Mouse (Mus musculus): ENCODE results near the gene Sirt2. TPM values are rescaled to one million over a fixed set of nuclear protein-coding genes. Genes with fewer than 3 reads are reported as not detected.

Gene Sirt2
- total and polyA plus RNA-seq, 3 experiments, result 35.7 to 72.4 TPM; not detected in 1

GRCm38 (mm10) chr7:28719650-28720049, 46.9 kb upstream of the Sirt2 start:
- H3K79me2 ChIP-seq (ENCODE audit: control insufficient read depth, insufficient read depth, low read length, poor library complexity), result no peaks in the 10 kb centered on the region
- no peak overlapping the region for H3K4me3 ChIP-seq (ENCODE audit: control insufficient read depth in 1 of 2, insufficient read depth in 1 of 2, low read depth in 2 of 2, low read length in 2 of 2)
- H3K9me3 ChIP-seq (replicated peaks; ENCODE audit: insufficient read depth, low read length), result no peaks in the 10 kb centered on the region
- no peak for TF ChIP-seq CHD1 (IDR thresholded peaks at IDR 0.05; ENCODE audit: low read depth, low read length)
- TF ChIP-seq ZNF384 (IDR thresholded peaks at IDR 0.05; ENCODE audit: low read depth, low read length), result no peak
- TF ChIP-seq RCOR1 (IDR thresholded peaks at IDR 0.05; ENCODE audit: low read depth, low read length), result no peak
- no peak for TF ChIP-seq SMC3 (IDR thresholded peaks at IDR 0.05; ENCODE audit: low read depth, low read length)
- no peak for TF ChIP-seq GATA1 (IDR thresholded peaks at IDR 0.05; ENCODE audit: low read depth, low read length)
- no peak for TF ChIP-seq ZC3H11A (IDR thresholded peaks at IDR 0.05; ENCODE audit: low read depth, low read length)
- no peak for TF ChIP-seq CTCF (IDR thresholded peaks at IDR 0.05 in 2 of 3, conservative IDR thresholded peaks at IDR 0.05 in 1 of 3; ENCODE audit: control insufficient read depth in 1 of 3, insufficient read depth in 1 of 3, low read depth in 2 of 3, low read length in 3 of 3, poor library complexity in 1 of 3, severe bottlenecking in 1 of 3)
- no peak for TF ChIP-seq MYC (IDR thresholded peaks at IDR 0.05; ENCODE audit: low read depth, low read length)
- no peak for TF ChIP-seq KAT2A (conservative IDR thresholded peaks at IDR 0.05; ENCODE audit: low read depth, low read length)
- TF ChIP-seq HCFC1 (IDR thresholded peaks at IDR 0.05; ENCODE audit: low read depth, low read length), result no peak
- no peak for TF ChIP-seq ELF1 (IDR thresholded peaks at IDR 0.05; ENCODE audit: low read depth, low read length)
- H3K4me1 ChIP-seq (ENCODE audit: control insufficient read depth in 1 of 2, insufficient read depth in 2 of 2, low read length in 2 of 2), result no peaks in the 10 kb centered on the region
- no peaks in the 10 kb centered on the region; a peak in 1 of 4 replicates for H3K27me3 ChIP-seq (ENCODE audit: control insufficient read depth in 1 of 2, insufficient read depth in 2 of 2, low read length in 2 of 2)
- DNase-seq (ENCODE audit: low read depth, low spot score), result no peak
- H3K27ac ChIP-seq (ENCODE audit: control insufficient read depth, low read depth, low read length), result no peak overlapping the region
- H3K36me3 ChIP-seq (ENCODE audit: control insufficient read depth in 1 of 2, insufficient read depth in 2 of 2, low read length in 2 of 2), result no peaks in the 10 kb centered on the region
- H3K9ac ChIP-seq (ENCODE audit: control insufficient read depth, low read depth, low read length, poor library complexity, severe bottlenecking), result no peak overlapping the region

- H3K4me3 ChIP-seq (ENCODE audit: control insufficient read depth in 1 of 2, insufficient read depth in 1 of 2, low read depth in 2 of 2, low read length in 2 of 2), result no peak overlapping the region
- H3K9ac ChIP-seq (ENCODE audit: control insufficient read depth, low read depth, low read length, poor library complexity, severe bottlenecking), result no peak overlapping the region
- no peak overlapping the region for H3K27ac ChIP-seq (ENCODE audit: control insufficient read depth, low read depth, low read length)
- no peaks in the 10 kb centered on the region for H3K9me3 ChIP-seq (replicated peaks; ENCODE audit: insufficient read depth, low read length)
- TF ChIP-seq GABPA (IDR thresholded peaks at IDR 0.05; ENCODE audit: low read depth, low read length) (no peak), ZKSCAN1 (IDR thresholded peaks at IDR 0.05; ENCODE audit: low read depth, low read length) (no peak), MAFK (IDR thresholded peaks at IDR 0.05; ENCODE audit: borderline replicate concordance, low read depth, low read length) (no peak), MXI1 (IDR thresholded peaks at IDR 0.05; ENCODE audit: low read depth, low read length) (no peak)
- no peak for DNase-seq (ENCODE audit: low read depth, low spot score)
- no peaks in the 10 kb centered on the region; a peak in 1 of 4 replicates for H3K27me3 ChIP-seq (ENCODE audit: control insufficient read depth in 1 of 2, insufficient read depth in 2 of 2, low read length in 2 of 2)
- no peaks in the 10 kb centered on the region for H3K4me1 ChIP-seq (ENCODE audit: control insufficient read depth in 1 of 2, insufficient read depth in 2 of 2, low read length in 2 of 2)
- no peaks in the 10 kb centered on the region for H3K36me3 ChIP-seq (ENCODE audit: control insufficient read depth in 1 of 2, insufficient read depth in 2 of 2, low read length in 2 of 2)
- H3K79me2 ChIP-seq (ENCODE audit: control insufficient read depth, insufficient read depth, low read length, poor library complexity), result no peaks in the 10 kb centered on the region
Measured at GRCm38 (mm10) chr7:28720753-28721537, 45.6 kb upstream of the Sirt2 start.

Measured in MEL (cell line).